Mouse (Mus musculus) intestine, embryonic 14.5 days (tissue): ENCODE results near the gene Cacna2d3. TPM values are rescaled to one million over a fixed set of nuclear protein-coding genes. Genes with fewer than 3 reads are reported as not detected.

ENCODE experiments used
- ATAC-seq: fragments of 200-750 bp; cut with Nextera tagmentation; replicated peaks from 2 replicates; pipeline ENCODE4 v1.8.0; 2017; ENCODE audit warnings: low read depth, moderate number of reproducible peaks, moderate TSS enrichment, moderate library complexity; ENCODE audit not compliant: low FRiP score, low TSS enrichment
- DNase-seq: peaks from one replicate; pipeline ENCODE4 v3.0.0-alpha.2; 2018; ENCODE audit warnings: low spot score
- H3K27ac ChIP-seq: fragments of 300-500 bp; sonication (generic); 2 replicates; pipeline ENCODE4 v1.5.1; 2014; ENCODE audit warnings: low read depth, mild to moderate bottlenecking, control low read depth
- H3K27me3 ChIP-seq: fragments of 300-500 bp; sonication (generic); replicated peaks from 2 replicates; pipeline ENCODE4 v1.6.1; 2014; ENCODE audit warnings: low read length, control low read depth; ENCODE audit not compliant: control insufficient read depth, insufficient read depth
- H3K36me3 ChIP-seq: fragments of 300-500 bp; sonication (generic); 2 replicates; pipeline ENCODE4 v1.6.1; 2014; ENCODE audit warnings: low read length, control low read depth; ENCODE audit not compliant: control insufficient read depth, insufficient read depth
- H3K4me1 ChIP-seq: fragments of 300-500 bp; sonication (generic); replicated peaks from 2 replicates; pipeline ENCODE4 v1.6.1; 2014; ENCODE audit warnings: low read length, control low read depth, mixed read lengths; ENCODE audit not compliant: control insufficient read depth, insufficient read depth
- H3K4me2 ChIP-seq: fragments of 300-500 bp; sonication (generic); 2 replicates; pipeline ENCODE4 v1.6.1; 2014; ENCODE audit warnings: low read length
- H3K4me3 ChIP-seq: fragments of 300-500 bp; sonication (generic); 2 replicates; pipeline ENCODE4 v1.5.1; 2014; ENCODE audit warnings: low read depth, low read length, control low read depth, mixed read lengths
- H3K9ac ChIP-seq: fragments of 300-500 bp; sonication (generic); 2 replicates; pipeline ENCODE4 v1.6.1; 2014; ENCODE audit warnings: mild to moderate bottlenecking, low read length
- H3K9me3 ChIP-seq: fragments of 300-500 bp; sonication (generic); 2 replicates; pipeline ENCODE4 v1.6.1; 2016; ENCODE audit warnings: low read length, control low read depth; ENCODE audit not compliant: control insufficient read depth
- WGBS: fragments of 180-500 bp; shearing (Covaris S2); extraction: QIAGEN DNeasy Blood & Tissue Kit; methylation state at CpG from one replicate; pipeline ENCODE4 v1.1.7; 2014; 5-methylcytosine and 5-hydroxymethylcytosine counted together
- polyA plus RNA-seq: library from polyadenylated mRNA; unstranded; fragments of >200 nt; fragmentation: Nextera tagmentation; extraction: Ambion mirVana; gene quantifications from 2 replicates; pipeline ENCODE4 v1.2.1, GENCODE M21; 2014

Cacna2d3 gene
- polyA plus RNA-seq, 1 experiment from 2014 or later: 2.2 TPM

GRCm38 (mm10) chr14:29385500-29385899 lies 336.2 kb downstream of the Cacna2d3 start:
- H3K27ac ChIP-seq: no peak overlapping the region
- no peak overlapping the region for H3K4me2 ChIP-seq
- no peak overlapping the region for H3K4me3 ChIP-seq
- H3K4me1 ChIP-seq: no peaks in the 10 kb centered on the region
- no peak overlapping the region for H3K9ac ChIP-seq
- ATAC-seq (no peak), DNase-seq (no peak)
- H3K36me3 ChIP-seq: no peaks in the 10 kb centered on the region
- H3K9me3 ChIP-seq: no peaks in the 10 kb centered on the region
- H3K27me3 ChIP-seq: no peaks in the 10 kb centered on the region

DNA sequence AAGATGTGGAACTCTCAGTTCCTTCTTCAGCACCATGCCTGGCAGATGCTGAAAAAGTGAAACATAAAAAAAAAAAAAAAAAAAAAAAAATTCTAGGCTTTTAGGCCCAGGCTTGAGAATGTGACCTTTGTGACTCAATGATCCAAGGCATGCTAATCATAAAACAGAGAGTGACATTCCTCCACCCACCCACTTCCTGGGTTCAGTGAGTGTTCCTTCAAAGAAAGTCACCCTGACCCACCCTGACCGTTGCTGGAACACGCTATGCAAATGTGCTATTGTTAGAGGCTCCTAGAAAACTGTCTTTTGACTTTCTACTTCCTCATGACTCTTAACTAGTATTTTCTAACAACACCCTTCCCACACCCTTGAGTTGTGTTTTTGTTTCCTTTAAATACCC lies 338.9 kb downstream of the Cacna2d3 start:
- no peak overlapping the region for H3K4me3 ChIP-seq
- ATAC-seq (no peak), DNase-seq (no peak)
- H3K4me2 ChIP-seq: no peak overlapping the region
- H3K4me1 ChIP-seq: no peaks in the 10 kb centered on the region
- no peak overlapping the region for H3K27ac ChIP-seq
- no peak overlapping the region for H3K9ac ChIP-seq
- H3K27me3 ChIP-seq: no peaks in the 10 kb centered on the region
- H3K36me3 ChIP-seq: no peaks in the 10 kb centered on the region
- WGBS: 89% methylated on average over 2 of the region's 2 CpGs
- H3K9me3 ChIP-seq: no peaks in the 10 kb centered on the region

DNA sequence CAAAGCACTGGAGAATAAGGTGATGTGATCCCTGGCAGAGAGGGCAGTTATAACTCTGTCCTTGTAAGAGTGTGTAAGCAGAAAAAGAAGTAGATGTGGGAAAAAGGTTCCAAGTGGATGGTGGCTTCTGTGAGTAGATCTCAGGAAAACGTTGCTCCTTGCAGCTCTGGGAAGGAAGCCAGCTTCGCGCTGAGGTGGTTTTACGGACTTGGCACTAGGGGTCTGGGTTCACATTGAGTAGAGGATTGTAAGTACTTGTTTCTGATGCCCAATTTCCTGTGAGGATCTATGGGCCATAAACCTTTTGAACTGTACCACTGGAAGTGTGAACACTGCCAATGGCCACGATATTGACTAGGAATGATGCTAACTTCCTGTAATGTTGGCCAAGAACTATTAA lies 354.8 kb downstream of the Cacna2d3 start:
- ATAC-seq (no peak), DNase-seq (no peak)
- H3K9ac ChIP-seq: no peak overlapping the region
- no peak overlapping the region for H3K27ac ChIP-seq
- no peak overlapping the region for H3K4me2 ChIP-seq
- no peaks in the 10 kb centered on the region for H3K36me3 ChIP-seq
- no peaks in the 10 kb centered on the region for H3K4me1 ChIP-seq
- H3K27me3 ChIP-seq: no peaks in the 10 kb centered on the region
- no peak overlapping the region for H3K4me3 ChIP-seq
- H3K9me3 ChIP-seq: no peaks in the 10 kb centered on the region
- WGBS: 84% methylated on average over 5 of the region's 5 CpGs

DNA sequence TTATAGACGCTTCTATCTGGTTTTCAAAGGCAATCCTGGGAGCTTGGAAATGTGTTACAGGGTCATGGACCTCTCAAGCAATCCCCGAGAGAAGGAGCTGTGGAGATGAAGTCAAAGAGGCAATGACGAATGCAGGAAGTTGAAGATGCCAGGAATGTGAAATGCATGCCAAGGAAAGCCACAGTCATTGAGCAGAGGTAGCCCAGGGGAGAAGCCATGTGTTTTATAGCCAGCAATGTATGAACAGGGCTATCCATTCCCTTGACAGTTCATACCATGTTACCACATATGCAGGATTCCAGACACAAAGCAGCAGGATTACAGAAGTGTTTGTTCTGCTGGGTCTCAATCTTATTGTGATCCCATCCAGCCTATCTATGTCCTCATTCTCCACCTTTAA lies 359.2 kb downstream of the Cacna2d3 start:
- H3K4me1 ChIP-seq: no peaks in the 10 kb centered on the region
- 49% methylated on average over 3 of the region's 3 CpGs for WGBS
- ATAC-seq (no peak), DNase-seq (no peak)
- H3K27ac ChIP-seq: no peak overlapping the region
- no peak overlapping the region for H3K4me2 ChIP-seq
- H3K9ac ChIP-seq: no peak overlapping the region
- no peaks in the 10 kb centered on the region for H3K27me3 ChIP-seq
- H3K9me3 ChIP-seq: no peaks in the 10 kb centered on the region
- no peak overlapping the region for H3K4me3 ChIP-seq
- H3K36me3 ChIP-seq: no peaks in the 10 kb centered on the region

DNA sequence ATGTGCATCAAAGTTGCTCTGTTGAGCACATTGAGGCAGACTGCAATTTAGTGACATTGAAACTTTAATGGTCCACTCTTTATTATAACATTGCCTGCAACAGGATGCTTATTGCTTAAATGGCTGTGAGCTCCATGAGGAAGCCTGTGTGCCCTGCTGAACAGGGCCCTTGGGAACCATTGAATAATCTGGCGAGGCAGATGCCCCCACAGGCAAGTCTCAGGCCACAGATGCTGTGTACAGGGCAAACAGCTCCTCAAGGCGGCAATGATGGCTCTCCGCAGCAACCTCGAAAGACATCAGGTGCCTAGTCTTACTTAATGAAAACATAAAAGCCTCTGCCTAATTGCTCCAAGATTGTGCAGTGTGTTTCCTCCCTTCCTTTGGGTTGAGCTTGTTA lies 371.0 kb downstream of the Cacna2d3 start:
- H3K9ac ChIP-seq: no peak overlapping the region
- no peaks in the 10 kb centered on the region for H3K9me3 ChIP-seq
- H3K4me3 ChIP-seq: no peak overlapping the region
- DNase-seq: no peak
- ATAC-seq: no peak
- no peaks in the 10 kb centered on the region for H3K36me3 ChIP-seq
- no peak overlapping the region for H3K4me2 ChIP-seq
- no peaks in the 10 kb centered on the region for H3K27me3 ChIP-seq
- H3K4me1 ChIP-seq: no peaks in the 10 kb centered on the region
- H3K27ac ChIP-seq: no peak overlapping the region
- 84% methylated on average over 4 of the region's 4 CpGs for WGBS

- Histone ChIP-seq H3K9ac (no peak overlapping the region), H3K4me1 (no peaks in the 10 kb centered on the region), H3K4me2 (no peak overlapping the region), H3K36me3 (no peaks in the 10 kb centered on the region), H3K27me3 (no peaks in the 10 kb centered on the region), H3K4me3 (no peak overlapping the region), H3K27ac (no peak overlapping the region), H3K9me3 (no peaks in the 10 kb centered on the region)
- ATAC-seq: no peak
- DNase-seq: no peak
- 87% methylated on average over 6 of the region's 6 CpGs for WGBS
Observed at GRCm38 (mm10) chr14:29341581-29341980, 380.1 kb downstream of the Cacna2d3 start.

DNA sequence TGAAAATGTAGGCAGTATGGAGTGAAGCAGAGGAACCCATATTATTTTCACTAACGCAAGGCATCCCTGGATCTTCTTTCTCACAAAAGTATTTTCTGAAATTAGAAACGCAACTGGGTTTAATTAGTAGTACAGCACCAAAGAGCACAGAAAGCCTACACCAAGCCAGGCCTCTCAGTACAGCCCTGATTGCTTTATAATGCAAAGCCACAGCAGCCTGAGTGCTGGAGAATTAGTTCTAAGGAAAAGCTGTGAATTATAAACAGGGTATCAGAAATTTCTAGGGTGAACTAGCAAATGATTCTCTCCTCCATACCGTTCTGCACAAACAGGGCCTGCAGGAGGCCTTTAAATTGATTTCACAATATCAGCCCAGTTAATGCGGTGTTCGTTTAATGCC lies 380.9 kb downstream of the Cacna2d3 start:
- no peaks in the 10 kb centered on the region for H3K36me3 ChIP-seq
- H3K9ac ChIP-seq: no peak overlapping the region
- H3K27ac ChIP-seq: no peak overlapping the region
- no peak for DNase-seq
- no peaks in the 10 kb centered on the region for H3K27me3 ChIP-seq
- no peak overlapping the region for H3K4me2 ChIP-seq
- no peak for ATAC-seq
- no peaks in the 10 kb centered on the region for H3K4me1 ChIP-seq
- no peak overlapping the region for H3K4me3 ChIP-seq
- H3K9me3 ChIP-seq: no peaks in the 10 kb centered on the region
- WGBS: 79% methylated on average over 5 of the region's 5 CpGs

GRCm38 (mm10) chr14:29334897-29335296 lies 386.8 kb downstream of the Cacna2d3 start:
- Histone ChIP-seq H3K9me3 (no peaks in the 10 kb centered on the region), H3K9ac (no peak overlapping the region), H3K4me1 (no peaks in the 10 kb centered on the region), H3K4me3 (no peak overlapping the region), H3K36me3 (no peaks in the 10 kb centered on the region), H3K27ac (no peak overlapping the region), H3K4me2 (no peak overlapping the region), H3K27me3 (no peaks in the 10 kb centered on the region)
- DNase-seq: no peak
- no peak for ATAC-seq
- WGBS: 78% methylated on average over 5 of the region's 5 CpGs

DNA sequence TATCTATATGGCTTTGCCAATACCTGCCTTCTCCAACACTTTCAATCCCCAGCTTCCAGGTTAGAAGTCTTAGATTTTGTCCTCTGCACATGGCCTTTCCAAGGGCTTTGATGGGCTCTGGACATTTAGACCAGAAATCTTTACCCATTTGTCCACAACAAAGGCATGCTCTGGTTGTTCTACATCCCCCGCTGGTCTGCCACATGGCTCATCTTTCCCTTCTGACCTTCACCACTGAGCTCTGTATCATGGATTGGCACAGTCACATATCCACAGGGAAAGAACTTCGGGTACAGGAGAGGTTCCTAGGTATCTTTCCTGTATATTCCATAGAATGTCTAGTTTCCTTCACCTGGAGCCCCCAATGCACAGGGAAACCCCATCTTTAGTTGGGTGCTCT lies 387.4 kb downstream of the Cacna2d3 start:
- Histone ChIP-seq H3K4me1 (no peaks in the 10 kb centered on the region), H3K9me3 (no peaks in the 10 kb centered on the region), H3K9ac (no peak overlapping the region), H3K27ac (no peak overlapping the region), H3K4me3 (no peak overlapping the region), H3K4me2 (no peak overlapping the region), H3K36me3 (no peaks in the 10 kb centered on the region), H3K27me3 (no peaks in the 10 kb centered on the region)
- WGBS: 91% methylated on average over 2 of the region's 2 CpGs
- ATAC-seq (no peak), DNase-seq (no peak)
